Mouse (Mus musculus) naive thymus-derived CD4-positive, alpha-beta T cell, adult 2 months (primary cell): ENCODE data around the gene Jagn1.
A peak's percentile ranks its signal among the peaks of the same experiment; 100 is the strongest.

ENCODE experiments used
- DNase-seq: peaks from one replicate; pipeline ENCODE4 v3.0.0-alpha.2; 2011; ENCODE audit warnings: low read depth

Jagn1 gene

GRCm38 (mm10) chr6:113434691-113435090, 7.7 kb upstream of the Jagn1 start:
- no peak for DNase-seq

GRCm38 (mm10) chr6:113435664-113436205, 6.6 kb upstream of the Jagn1 start, which contains the start of gene Cidec:
TSS of gene Cidec (minus strand) at chr6:113435760.
- no peak for DNase-seq

- no peak for DNase-seq
Measured at GRCm38 (mm10) chr6:113437135-113437534, 5.2 kb upstream of the Jagn1 start.

DNA sequence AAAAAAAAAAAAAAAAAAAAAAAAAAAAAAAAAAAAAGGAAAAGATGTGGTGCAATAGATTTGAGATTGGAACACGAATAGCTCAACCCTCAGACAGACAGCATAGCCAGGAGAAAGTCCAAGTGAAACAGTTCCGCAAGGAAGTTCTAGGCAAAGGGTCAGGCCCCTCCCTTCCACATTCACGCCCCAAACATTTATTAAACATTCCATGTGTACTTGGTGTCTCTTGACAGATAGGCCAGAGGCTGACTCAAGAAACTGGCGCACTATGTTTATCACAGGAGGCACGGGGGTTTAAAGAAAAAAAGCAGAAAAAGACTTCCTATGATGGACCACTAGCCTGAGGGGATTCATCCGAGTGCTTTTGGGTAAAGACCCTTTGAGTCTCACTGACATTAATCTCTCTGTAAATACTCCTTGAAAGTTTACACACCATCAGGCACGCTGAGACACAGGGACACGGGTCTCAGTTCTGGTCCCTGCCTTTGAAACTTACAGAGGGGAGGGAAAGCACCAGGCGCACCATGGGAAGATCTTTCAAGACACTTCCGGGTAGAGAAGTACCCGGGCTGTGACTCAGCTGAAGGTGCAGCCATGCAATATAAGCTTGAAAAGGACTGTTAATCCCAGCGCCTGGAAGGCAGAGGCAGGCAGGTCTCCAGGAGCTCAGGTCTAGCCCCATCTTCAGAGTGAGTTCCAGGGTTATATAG, 3.5 kb upstream of the Jagn1 start:
- DNase-seq = no peak

GRCm38 (mm10) chr6:113440686-113441085, 1.7 kb upstream of the Jagn1 start:
- no peak for DNase-seq

- peak; percentile 92 for DNase-seq
Measured at GRCm38 (mm10) chr6:113441147-113441680, 1.2 kb upstream of the Jagn1 start.

- no peak for DNase-seq
Measured at GRCm38 (mm10) chr6:113442087-113442441, 305 bp upstream of the Jagn1 start.

DNA sequence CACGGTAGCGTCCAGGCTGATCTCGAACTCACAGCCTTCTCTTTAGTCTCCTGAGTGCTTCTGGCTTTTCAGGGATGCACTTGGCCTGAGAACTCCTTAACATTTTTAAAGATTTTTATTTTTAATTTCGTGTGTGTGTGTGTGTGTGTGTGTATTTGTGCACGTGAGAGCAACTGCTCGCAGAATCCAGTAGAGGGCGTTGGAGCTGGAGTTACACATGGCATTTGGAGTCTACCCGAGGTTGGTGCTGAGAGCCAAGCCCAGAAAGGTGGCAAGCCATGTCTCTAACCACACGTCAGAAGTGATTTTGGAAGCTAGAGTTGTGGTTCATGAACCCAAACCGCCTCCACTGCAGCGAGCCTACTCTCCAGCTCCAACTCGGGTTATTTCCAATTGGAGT, 722 bp downstream of the Jagn1 start:
- peak; percentile 53 for DNase-seq

DNA sequence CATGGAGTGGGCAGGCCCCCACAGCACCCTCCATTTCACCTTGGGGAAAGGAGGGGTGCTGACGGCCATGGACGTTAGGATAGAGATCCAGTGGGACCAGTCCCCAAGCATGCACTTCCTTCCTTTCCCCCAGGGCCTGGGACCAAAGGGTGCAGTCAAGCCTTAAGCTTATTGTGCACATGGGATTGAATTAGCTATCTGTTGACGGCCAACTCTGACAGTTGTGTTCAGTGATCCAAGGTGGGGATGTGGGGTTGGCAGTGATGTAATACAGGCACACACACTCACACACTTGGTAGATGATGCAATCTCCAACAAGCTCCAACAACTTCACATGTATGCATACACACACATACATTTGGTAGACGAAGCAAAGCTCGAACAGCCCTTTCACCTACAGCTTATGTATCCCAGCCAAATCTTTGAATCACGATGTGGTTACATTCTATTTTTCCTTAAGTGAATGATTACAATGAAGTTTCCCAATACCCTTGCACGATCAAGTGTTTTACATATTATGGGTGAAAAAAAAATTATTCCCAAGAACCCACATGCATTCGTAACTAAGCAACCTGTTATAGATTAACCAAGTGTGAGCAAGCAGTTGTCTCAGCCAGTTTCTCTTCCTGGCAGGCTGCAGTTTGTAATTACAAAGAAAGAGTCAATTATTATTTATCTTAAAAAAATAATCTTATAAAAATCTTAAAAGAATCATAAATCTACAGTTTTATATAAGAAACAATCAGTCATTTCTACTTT, 2.0 kb downstream of the Jagn1 start:
- DNase-seq = no peak

- DNase-seq = no peak
Measured at GRCm38 (mm10) chr6:113447639-113448038, 5.3 kb downstream of the Jagn1 start.

DNA sequence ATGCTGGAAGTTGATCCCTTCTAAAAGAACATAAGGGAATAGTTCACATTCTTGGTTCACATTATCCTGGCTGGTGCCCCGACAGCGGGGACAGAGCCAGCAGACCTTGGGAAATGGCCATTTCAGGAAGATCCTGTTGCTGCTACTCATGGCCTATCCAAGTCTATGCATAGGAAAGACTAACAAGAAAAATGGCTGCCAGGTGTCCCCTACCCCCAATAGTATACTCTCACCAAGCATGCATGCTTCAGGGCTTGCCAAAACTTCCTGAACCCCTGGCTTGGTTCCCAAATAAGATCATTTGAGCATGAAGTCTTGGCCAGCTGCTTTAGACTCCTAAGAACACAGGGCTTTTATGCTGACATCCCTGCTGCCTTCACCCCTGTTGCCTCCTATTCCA, 9.5 kb downstream of the Jagn1 start:
- DNase-seq = no peak

DNA sequence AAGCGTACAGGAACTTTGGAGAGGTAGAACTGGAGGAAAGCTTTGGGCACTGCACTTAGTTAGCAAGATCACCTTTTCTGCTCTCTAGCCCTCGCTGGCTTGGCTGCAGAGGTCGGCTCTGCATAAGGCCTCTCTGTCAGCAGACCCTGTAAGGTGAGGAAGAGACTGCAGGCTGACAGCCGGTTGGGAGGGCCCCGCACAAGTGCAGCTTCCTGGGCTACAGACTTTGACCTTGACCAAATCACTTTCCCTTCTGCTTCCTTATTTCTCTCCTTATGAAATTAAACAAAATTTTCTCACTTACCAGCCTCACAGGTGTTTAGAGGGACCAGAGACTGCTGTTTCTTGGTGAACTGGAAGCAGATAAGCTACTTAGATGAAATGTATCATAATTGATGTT, 12.6 kb downstream of the Jagn1 start:
- no peak for DNase-seq

DNA sequence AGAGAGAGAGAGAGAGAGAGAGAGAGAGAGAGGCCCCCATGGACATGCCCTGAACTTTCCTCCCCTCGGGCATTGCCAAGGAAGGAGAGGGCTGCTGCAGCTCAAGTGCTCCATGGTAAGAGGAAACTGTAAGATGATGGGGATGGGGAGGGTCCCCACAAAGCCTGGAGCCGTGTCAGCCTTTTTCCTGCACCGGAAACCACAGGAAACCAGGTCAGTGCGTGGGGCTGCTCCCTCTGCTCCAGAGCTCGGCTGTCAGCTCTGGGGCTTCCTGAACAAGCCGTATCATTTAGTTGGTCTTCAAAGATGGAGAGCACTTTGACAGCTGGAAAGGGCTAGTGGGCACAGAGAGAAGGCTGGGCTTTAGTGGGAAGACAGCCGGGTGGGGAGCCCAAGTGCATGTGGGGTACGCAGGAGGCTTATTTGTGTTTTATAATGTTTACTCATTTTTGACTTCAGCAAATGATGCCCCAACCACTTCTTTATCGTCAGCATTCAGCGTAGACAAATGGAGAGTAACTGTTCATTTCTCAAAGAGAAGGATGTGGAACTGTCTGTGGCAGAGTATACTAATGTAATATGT, 15.7 kb downstream of the Jagn1 start, which contains the start of gene Il17re:
Il17re (plus strand) TSS at position 533 of the 583 bp plus-strand sequence.
- no peak for DNase-seq

GRCm38 (mm10) chr6:113458635-113459034, 16.3 kb downstream of the Jagn1 start:
- no peak for DNase-seq

GRCm38 (mm10) chr6:113464040-113464439, 21.7 kb downstream of the Jagn1 start:
- DNase-seq = no peak

DNA sequence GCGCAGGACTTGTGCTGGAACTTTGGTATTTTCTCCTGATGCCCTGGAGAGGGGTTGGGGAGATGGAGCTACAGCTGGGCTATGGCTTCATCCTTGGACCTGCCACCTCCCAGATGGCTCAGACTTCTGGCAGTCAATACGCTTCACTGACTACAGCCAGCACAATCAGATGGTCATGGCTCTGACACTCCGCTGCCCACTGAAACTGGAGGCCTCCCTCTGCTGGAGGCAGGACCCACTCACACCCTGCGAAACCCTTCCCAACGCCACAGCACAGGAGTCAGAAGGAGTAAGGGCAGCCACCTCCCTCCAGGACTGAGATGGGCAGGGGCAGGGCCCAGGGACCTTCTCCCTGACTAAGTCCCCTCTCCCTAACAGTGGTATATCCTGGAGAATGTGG, 23.2 kb downstream of the Jagn1 start:
- DNase-seq = no peak

DNA sequence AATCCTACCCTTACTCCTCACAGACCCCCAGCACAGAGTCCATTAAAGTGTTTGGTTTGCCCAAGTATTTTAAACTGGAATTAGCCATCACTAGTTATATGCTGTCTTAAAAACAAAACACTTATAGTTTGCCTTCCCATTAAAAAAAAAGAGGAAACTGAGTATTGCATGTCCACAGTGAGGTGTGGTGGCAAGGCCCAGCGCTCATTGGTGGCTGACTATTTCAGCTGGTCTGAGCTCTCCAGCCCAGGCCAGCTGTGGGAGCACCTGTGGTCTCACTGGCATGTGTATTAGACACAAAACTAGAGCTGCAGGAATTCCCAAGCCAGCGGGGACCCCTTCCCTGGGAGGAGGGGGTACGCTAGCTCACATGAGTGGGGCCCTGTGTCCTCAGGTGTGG, 26.1 kb downstream of the Jagn1 start:
- DNase-seq = no peak

GRCm38 (mm10) chr6:113469021-113469420, 26.7 kb downstream of the Jagn1 start:
- peak; percentile 87 for DNase-seq

DNA sequence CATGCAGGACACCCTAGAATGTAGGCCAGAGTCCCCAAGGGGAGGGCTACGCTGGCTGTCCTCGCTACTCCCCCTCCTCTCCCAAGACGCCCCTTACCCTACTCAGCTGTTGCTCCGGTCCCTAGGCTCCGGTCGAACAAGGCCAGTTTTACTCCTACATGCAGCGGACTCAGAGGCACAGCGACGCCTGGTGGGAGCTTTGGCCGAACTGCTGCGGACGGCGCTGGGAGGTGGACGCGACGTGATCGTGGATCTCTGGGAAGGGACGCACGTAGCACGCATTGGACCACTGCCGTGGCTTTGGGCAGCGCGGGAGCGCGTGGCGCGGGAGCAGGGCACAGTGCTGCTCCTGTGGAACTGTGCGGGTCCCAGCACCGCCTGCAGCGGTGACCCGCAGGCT, 27.1 kb downstream of the Jagn1 start:
- DNase-seq = peak; percentile 72

GRCm38 (mm10) chr6:113471297-113471936, 29.0 kb downstream of the Jagn1 start, which contains the start of gene Il17rc:
TSS of gene Il17rc (plus strand) at chr6:113471427.
- no peak for DNase-seq

GRCm38 (mm10) chr6:113472061-113472460, 29.7 kb downstream of the Jagn1 start:
- no peak for DNase-seq

GRCm38 (mm10) chr6:113473246-113473645, 30.9 kb downstream of the Jagn1 start:
- no peak for DNase-seq
